Mouse (Mus musculus) frontal cortex, postnatal 36 days (tissue): Measurements from ENCODE around the gene Zfp451.
A peak's percentile ranks its signal among the peaks of the same experiment; 100 is the strongest.
"Not testable (repeated sequence)": the region's sequence is repeated elsewhere in the genome, so short reads cannot be mapped to it uniquely, and the experiment has no call there.

Experiments used
- DNase-seq, 2 experiments: peaks; one replicate each; pipeline ENCODE4 v3.0.0; 2022; ENCODE audit warnings: low spot score in 2 of 2

Gene Zfp451

GRCm38 (mm10) chr1:33813868-33814794 is at the start of gene Zfp451:
Gene Zfp451 (minus strand): TSS chr1:33814595.
- DNase-seq: peak; percentile 92 to 93

GRCm38 (mm10) chr1:33846807-33847206 is 32.4 kb upstream of the Zfp451 start:
- DNase-seq: no peak

- no peak for DNase-seq
Measured at GRCm38 (mm10) chr1:33843823-33844222, 29.4 kb upstream of the Zfp451 start.

- DNase-seq: not testable (repeated sequence)
Measured at GRCm38 (mm10) chr1:33838952-33839351, 24.6 kb upstream of the Zfp451 start.

- DNase-seq: no peak
Measured at GRCm38 (mm10) chr1:33830586-33830985, 16.2 kb upstream of the Zfp451 start.

- peak; percentile 19 to 54 for DNase-seq
Measured at GRCm38 (mm10) chr1:33817931-33818330, 3.5 kb upstream of the Zfp451 start.

GRCm38 (mm10) chr1:33813495-33813867 is 914 bp downstream of the Zfp451 start:
- no peak for DNase-seq

- peak; percentile 17 to 49 for DNase-seq
Measured at GRCm38 (mm10) chr1:33803323-33803722, 11.1 kb downstream of the Zfp451 start.

- no peak for DNase-seq
Measured at GRCm38 (mm10) chr1:33799620-33800019, 14.8 kb downstream of the Zfp451 start.

GRCm38 (mm10) chr1:33788493-33788892 is 25.9 kb downstream of the Zfp451 start:
- DNase-seq: no peak

GRCm38 (mm10) chr1:33788072-33788471 is 26.3 kb downstream of the Zfp451 start:
- no peak for DNase-seq

GRCm38 (mm10) chr1:33784561-33784960 is 29.8 kb downstream of the Zfp451 start:
- DNase-seq: no peak

GRCm38 (mm10) chr1:33776175-33776611 is 38.2 kb downstream of the Zfp451 start:
- peak in 1 of 2 experiments; percentile 36 for DNase-seq

- no peak for DNase-seq
Measured at GRCm38 (mm10) chr1:33772106-33772505, 42.3 kb downstream of the Zfp451 start.

- no peak for DNase-seq
Measured at GRCm38 (mm10) chr1:33771621-33772020, 42.8 kb downstream of the Zfp451 start.

- no peak for DNase-seq
Measured at GRCm38 (mm10) chr1:33768827-33769226, 45.6 kb downstream of the Zfp451 start.

GRCm38 (mm10) chr1:33768091-33768787 is 46.2 kb downstream of the Zfp451 start:
- DNase-seq: no peak

GRCm38 (mm10) chr1:33766520-33767508 is 47.6 kb downstream of the Zfp451 start:
- DNase-seq: no peak

GRCm38 (mm10) chr1:33765468-33766080 is 48.8 kb downstream of the Zfp451 start:
- DNase-seq: no peak

- DNase-seq: no peak
Measured at GRCm38 (mm10) chr1:33763826-33764225, 50.6 kb downstream of the Zfp451 start.

- DNase-seq: no peak
Measured at GRCm38 (mm10) chr1:33758488-33758887, 55.9 kb downstream of the Zfp451 start.
